Mouse (Mus musculus) myocyte (in vitro differentiated cells): ENCODE data around the gene Smg6.

Experiments used
- MAX ChIP-seq: IDR thresholded peaks from one replicate; pipeline ENCODE4 v1.6.1; 2011; ENCODE audit warnings: low read depth, mild to moderate bottlenecking, control low read depth
- POLR2A ChIP-seq: IDR thresholded peaks from one replicate; pipeline ENCODE4 v1.6.1; 2011; ENCODE audit warnings: low read depth, mild to moderate bottlenecking, control low read depth, moderate library complexity; ENCODE audit not compliant: insufficient read length
- TCF12 ChIP-seq: IDR thresholded peaks from one replicate; pipeline ENCODE4 v1.6.1; 2011; ENCODE audit warnings: mild to moderate bottlenecking, control low read depth; ENCODE audit not compliant: poor library complexity, insufficient read depth, severe bottlenecking
- USF1 ChIP-seq: IDR thresholded peaks from one replicate; pipeline ENCODE4 v1.6.1; 2011; ENCODE audit warnings: low read depth, mild to moderate bottlenecking, control low read depth, moderate library complexity

- TF ChIP-seq POLR2A = no peak
- no peak for TF ChIP-seq MAX
- TF ChIP-seq USF1 = no peak
- no peak for TF ChIP-seq TCF12
Observed at GRCm38 (mm10) chr11:74919249-74919648, 6.4 kb upstream of the Smg6 start.
